Mouse (Mus musculus) thymus, adult 2 months (tissue): Measurements from ENCODE around the gene Ldhal6b. TPM values are rescaled to one million over a fixed set of nuclear protein-coding genes. Genes with fewer than 3 reads are reported as not detected.
"Not testable (repeated sequence)": the region's sequence is repeated elsewhere in the genome, so short reads cannot be mapped to it uniquely, and the experiment has no call there.

ENCODE experiments used
- DNase-seq: peaks from one replicate; pipeline ENCODE4 v3.0.0; 2021
- H3K27ac ChIP-seq: fragments of 200-500 bp; 2 replicates; pipeline ENCODE4 v1.5.1; 2012; ENCODE audit warnings: low read length, control low read depth; ENCODE audit not compliant: control insufficient read depth, insufficient read depth
- H3K27me3 ChIP-seq: fragments of 200-500 bp; 2 replicates; pipeline ENCODE4 v1.6.1; 2012; ENCODE audit warnings: mild to moderate bottlenecking, low read length, moderate library complexity, mixed read lengths; ENCODE audit not compliant: control insufficient read depth, insufficient read depth
- H3K36me3 ChIP-seq: fragments of 200-500 bp; 2 replicates; pipeline ENCODE4 v1.6.1; 2012; ENCODE audit warnings: mild to moderate bottlenecking, low read length, moderate library complexity; ENCODE audit not compliant: control insufficient read depth, insufficient read depth
- H3K4me1 ChIP-seq: fragments of 200-500 bp; replicated peaks from 2 replicates; pipeline ENCODE4 v1.6.1; 2012; ENCODE audit warnings: low read length; ENCODE audit not compliant: control insufficient read depth, insufficient read depth
- H3K4me3 ChIP-seq: fragments of 200-500 bp; 2 replicates; pipeline ENCODE4 v1.5.1; 2012; ENCODE audit warnings: mild to moderate bottlenecking, low read length, control low read depth, moderate library complexity; ENCODE audit not compliant: control insufficient read depth, insufficient read depth
- CTCF ChIP-seq: fragments of 200-500 bp; IDR thresholded peaks from 2 replicates; pipeline ENCODE4 v1.5.1; 2012; ENCODE audit warnings: mild to moderate bottlenecking, control low read depth, low read length, moderate library complexity, borderline replicate concordance; ENCODE audit not compliant: control insufficient read depth, poor library complexity, insufficient read depth; ENCODE audit errors: extremely low read depth
- POLR2A ChIP-seq: fragments of 200-500 bp; IDR thresholded peaks from 2 replicates; pipeline ENCODE4 v1.6.1; 2012; ENCODE audit warnings: mild to moderate bottlenecking, low read length, control low read depth, moderate library complexity; ENCODE audit not compliant: control insufficient read depth, poor library complexity, insufficient read depth; ENCODE audit errors: extremely low read depth
- WGBS: fragments of 180-500 bp; shearing (Covaris S2); methylation state at CpG from one replicate; pipeline ENCODE4 v1.1.7; 2018; 5-methylcytosine and 5-hydroxymethylcytosine counted together
- polyA plus RNA-seq: library from polyadenylated mRNA; depleted of rRNA; stranded (reverse); fragments of >200 nt; gene quantifications from 2 replicates; pipeline ENCODE4 v1.2.3, GENCODE M21; 2012; rRNA removed

Gene Ldhal6b
- polyA plus RNA-seq, result 1.4 TPM in 2 replicates

GRCm38 (mm10) chr17:5418545-5418944 is at the start of gene Ldhal6b:
Gene Ldhal6b (minus strand): TSS chr17:5418767.
- Histone ChIP-seq H3K4me1 (no peaks in the 10 kb centered on the region), H3K27ac (no peak within 1 kb of the TSS), H3K4me3 (no peak within 1 kb of the TSS), H3K27me3 (no peaks in the 10 kb centered on the region), H3K36me3 (peaks cover 3% of the 10 kb centered on the region)
- WGBS, result 89% methylated on average over 11 of the region's 11 CpGs
- no peak for DNase-seq
- no peak for TF ChIP-seq CTCF
- no peak for TF ChIP-seq POLR2A

GRCm38 (mm10) chr17:5467177-5467576 is 48.6 kb upstream of the Ldhal6b start:
- Histone ChIP-seq H3K4me3 (no peak overlapping the region), H3K36me3 (no peaks in the 10 kb centered on the region), H3K27ac (no peak overlapping the region), H3K4me1 (peaks cover 5% of the 10 kb centered on the region), H3K27me3 (no peaks in the 10 kb centered on the region)
- TF ChIP-seq POLR2A (no peak), CTCF (no peak)
- no peak for DNase-seq
- 61% methylated on average over 4 of the region's 4 CpGs for WGBS

- no peak for DNase-seq
- TF ChIP-seq POLR2A, result no peak
- TF ChIP-seq CTCF, result no peak
- Histone ChIP-seq H3K27me3 (no peaks in the 10 kb centered on the region), H3K36me3 (no peaks in the 10 kb centered on the region), H3K4me3 (no peak overlapping the region), H3K4me1 (peaks cover 5% of the 10 kb centered on the region), H3K27ac (no peak overlapping the region)
- 90% methylated on average over 8 of the region's 8 CpGs for WGBS
Observed at GRCm38 (mm10) chr17:5466736-5467135, 48.2 kb upstream of the Ldhal6b start.

- Histone ChIP-seq H3K27me3 (no peaks in the 10 kb centered on the region), H3K4me3 (no peak overlapping the region), H3K4me1 (no peaks in the 10 kb centered on the region), H3K27ac (no peak overlapping the region), H3K36me3 (no peaks in the 10 kb centered on the region)
- 93% methylated on average over 2 of the region's 2 CpGs for WGBS
- DNase-seq, result no peak
- TF ChIP-seq POLR2A, result no peak
- TF ChIP-seq CTCF, result no peak
Observed at GRCm38 (mm10) chr17:5463912-5464311, 45.3 kb upstream of the Ldhal6b start.

GRCm38 (mm10) chr17:5453657-5454056 is 35.1 kb upstream of the Ldhal6b start:
- Histone ChIP-seq H3K27ac (no peak overlapping the region), H3K36me3 (no peaks in the 10 kb centered on the region), H3K27me3 (no peaks in the 10 kb centered on the region), H3K4me1 (no peaks in the 10 kb centered on the region), H3K4me3 (no peak overlapping the region)
- WGBS, result 94% methylated on average over 4 of the region's 4 CpGs
- no peak for DNase-seq
- TF ChIP-seq CTCF, result no peak

- H3K27me3 ChIP-seq, result no peaks in the 10 kb centered on the region
- H3K4me1 ChIP-seq, result peaks cover 25% of the 10 kb centered on the region
- H3K4me3 ChIP-seq, result no peak overlapping the region
- no peak overlapping the region; the same call in 1 of the 2 replicates for H3K27ac ChIP-seq
- TF ChIP-seq POLR2A, result no peak
- TF ChIP-seq CTCF, result no peak
- no peaks in the 10 kb centered on the region for H3K36me3 ChIP-seq
- DNase-seq, result peak; percentile 11
- 47% methylated on average over 5 of the region's 5 CpGs for WGBS
Observed at GRCm38 (mm10) chr17:5443751-5444150, 25.2 kb upstream of the Ldhal6b start.

GRCm38 (mm10) chr17:5443260-5443659 is 24.7 kb upstream of the Ldhal6b start:
- WGBS, result 70% methylated on average over 3 of the region's 3 CpGs
- H3K36me3 ChIP-seq, result no peaks in the 10 kb centered on the region
- no peaks in the 10 kb centered on the region for H3K27me3 ChIP-seq
- peaks cover 25% of the 10 kb centered on the region for H3K4me1 ChIP-seq
- peak overlapping the region; percentile 51; the same call in 1 of the 2 replicates for H3K27ac ChIP-seq
- no peak overlapping the region for H3K4me3 ChIP-seq
- DNase-seq, result no peak
- TF ChIP-seq CTCF (no peak), POLR2A (no peak)

GRCm38 (mm10) chr17:5442403-5442802 is 23.8 kb upstream of the Ldhal6b start:
- Histone ChIP-seq H3K4me1 (peaks cover 25% of the 10 kb centered on the region), H3K27ac (peak overlapping the region; percentile 87)
- DNase-seq, result peak; percentile 46
- WGBS, result 20% methylated on average over 5 of the region's 5 CpGs
- H3K4me3 ChIP-seq, H3K27me3 ChIP-seq, H3K36me3 ChIP-seq: not testable (repeated sequence)
